Mouse (Mus musculus): Measurements from ENCODE around the gene Sec14l4. TPM values are rescaled to one million over a fixed set of nuclear protein-coding genes. Genes with fewer than 3 reads are reported as not detected.

Sec14l4 gene
- not detected in 2 replicates for polyA plus RNA-seq (2015; fragmentation: Nextera tagmentation; extraction: Ambion mirVana)

DNA sequence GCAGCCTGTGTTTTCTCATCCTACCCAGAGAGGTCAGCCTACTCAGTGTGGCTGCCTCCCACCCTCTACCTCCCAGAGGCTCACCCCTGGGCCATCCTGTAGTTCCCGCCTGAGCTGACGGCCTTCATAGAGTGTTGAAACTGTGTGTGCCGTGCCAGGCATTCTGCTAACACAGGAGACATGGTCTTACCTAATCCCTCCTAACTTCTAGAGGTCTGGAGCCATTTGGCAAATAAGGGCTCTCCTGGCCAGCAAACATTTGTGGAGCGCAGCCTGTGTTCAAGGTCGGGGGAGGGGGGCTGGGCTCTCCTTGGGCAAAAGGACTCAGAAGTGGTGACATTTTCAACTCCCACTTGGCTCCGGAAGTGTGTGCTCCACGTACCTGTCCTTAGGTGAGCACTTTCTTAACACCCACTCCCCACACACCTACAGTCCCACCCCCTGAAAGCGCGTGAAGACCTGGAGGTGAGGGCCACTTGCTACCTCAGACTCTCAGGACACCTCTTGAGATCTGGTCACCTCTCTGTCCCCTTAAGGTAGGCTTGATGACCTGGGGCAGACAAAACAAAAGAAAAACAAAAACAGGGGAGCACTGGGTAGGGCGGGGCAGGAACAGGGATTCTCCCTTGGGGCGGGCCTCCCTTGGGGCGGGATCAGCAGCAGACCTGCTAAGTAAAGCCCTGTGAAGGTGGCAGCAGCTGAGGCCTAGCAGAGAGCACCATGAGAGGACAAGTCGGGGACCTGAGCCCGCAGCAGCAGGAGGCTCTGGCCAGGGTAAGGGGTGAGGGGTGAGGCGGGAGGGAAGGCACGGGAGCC lies at the start of gene Sec14l4:
Gene Sec14l4 (plus strand): TSS at position 337 of the 816 bp plus-strand sequence.
- 47% methylated on average over 16 of the region's 16 CpGs for WGBS
- Histone ChIP-seq H3K27ac (no peak within 1 kb of the TSS), H3K4me1 (no peaks in the 10 kb centered on the region), H3K4me3 (no peak within 1 kb of the TSS), H3K27me3 (replicated peaks) (no peaks in the 10 kb centered on the region), H3K9ac (no peak within 1 kb of the TSS), H3K9me3 (no peaks in the 10 kb centered on the region), H3K36me3 (replicated peaks) (no peaks in the 10 kb centered on the region), H3K4me2 (no peak within 1 kb of the TSS)
- ATAC-seq (replicated peaks), result no peak

DNA sequence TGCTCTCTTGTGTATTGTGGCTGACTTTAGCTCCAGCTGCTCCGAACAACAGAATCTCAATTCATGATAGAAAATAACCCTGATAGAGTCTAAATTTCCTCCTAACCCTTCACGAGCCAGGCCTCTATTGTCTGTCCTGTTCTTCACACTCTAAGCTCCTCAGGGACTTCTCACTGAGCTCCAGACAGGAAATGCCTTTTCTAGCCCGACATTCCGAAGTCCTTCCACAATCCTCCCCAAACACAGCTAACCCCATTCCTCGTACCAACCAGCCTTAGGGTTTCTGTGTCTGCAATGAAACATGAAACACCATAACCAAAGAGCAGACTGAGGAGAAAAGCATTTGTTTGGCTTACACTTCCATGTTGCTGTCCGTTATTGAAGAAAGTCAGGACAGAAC lies 49.7 kb upstream of the Sec14l4 start:
- Histone ChIP-seq H3K36me3 (replicated peaks) (peaks cover 36% of the 10 kb centered on the region), H3K4me2 (no peak overlapping the region), H3K27ac (no peak overlapping the region), H3K9ac (no peak overlapping the region), H3K27me3 (replicated peaks) (no peaks in the 10 kb centered on the region), H3K4me3 (no peak overlapping the region), H3K4me1 (peaks cover 7% of the 10 kb centered on the region), H3K9me3 (no peaks in the 10 kb centered on the region)
- no peak for ATAC-seq (replicated peaks)
- 79% methylated on average over 6 of the region's 6 CpGs for WGBS

DNA sequence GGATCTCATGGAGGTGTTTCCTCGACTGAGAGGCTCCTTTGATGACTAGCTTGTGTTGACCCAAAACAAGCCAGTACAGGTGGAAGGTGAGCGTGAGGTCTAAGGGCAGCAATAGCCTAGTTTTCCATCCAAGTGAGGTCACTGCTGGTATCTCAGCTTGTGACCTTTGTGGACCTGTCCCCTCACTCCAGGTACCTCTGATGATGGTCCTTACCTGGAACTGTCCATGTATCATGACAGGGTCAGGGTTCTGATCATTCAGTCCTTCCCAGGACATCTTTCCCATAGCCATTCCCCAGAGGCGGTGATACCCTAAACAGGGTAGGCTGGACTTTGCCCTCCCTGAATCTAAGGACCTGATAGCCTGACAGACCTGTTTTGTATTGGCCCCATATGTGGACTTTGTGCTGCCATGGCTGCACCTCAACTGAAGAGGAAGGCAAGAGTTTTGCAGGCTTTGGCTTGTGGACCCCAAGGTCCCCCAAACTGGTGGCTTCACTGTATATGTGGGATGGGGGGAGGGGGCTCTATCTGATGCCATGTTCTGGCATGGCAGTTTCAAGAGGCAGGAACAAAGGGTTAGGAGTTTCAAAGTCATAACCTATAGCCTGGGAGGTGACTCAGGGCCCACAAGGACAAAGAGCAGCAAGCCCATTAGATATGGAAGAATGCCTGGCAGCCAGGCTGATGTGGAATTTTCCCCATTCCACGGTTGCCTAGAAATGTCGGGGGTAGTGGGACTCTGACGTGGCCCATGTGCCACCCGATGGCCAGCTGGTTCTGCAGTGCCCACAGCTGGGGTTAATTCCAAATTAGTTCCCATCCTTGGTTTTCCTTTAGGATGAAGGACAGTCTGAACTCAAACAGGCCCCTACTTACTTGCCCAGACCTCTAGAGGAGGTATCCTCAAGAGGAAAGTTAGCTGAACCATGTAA lies 48.7 kb upstream of the Sec14l4 start:
- H3K27ac ChIP-seq, result no peak overlapping the region
- no peaks in the 10 kb centered on the region for H3K27me3 ChIP-seq (replicated peaks)
- H3K9me3 ChIP-seq, result no peaks in the 10 kb centered on the region
- H3K4me1 ChIP-seq, result peaks cover 7% of the 10 kb centered on the region
- peak overlapping the region; percentile 62 for H3K4me2 ChIP-seq
- H3K36me3 ChIP-seq (replicated peaks), result peaks cover 26% of the 10 kb centered on the region
- peak overlapping the region; percentile 40; the same call in 1 of the 2 replicates for H3K4me3 ChIP-seq
- no peak overlapping the region for H3K9ac ChIP-seq
- WGBS, result 73% methylated on average over 7 of the region's 7 CpGs
- peak; percentile 19; the same call in 1 of the 2 replicates for ATAC-seq (replicated peaks)

DNA sequence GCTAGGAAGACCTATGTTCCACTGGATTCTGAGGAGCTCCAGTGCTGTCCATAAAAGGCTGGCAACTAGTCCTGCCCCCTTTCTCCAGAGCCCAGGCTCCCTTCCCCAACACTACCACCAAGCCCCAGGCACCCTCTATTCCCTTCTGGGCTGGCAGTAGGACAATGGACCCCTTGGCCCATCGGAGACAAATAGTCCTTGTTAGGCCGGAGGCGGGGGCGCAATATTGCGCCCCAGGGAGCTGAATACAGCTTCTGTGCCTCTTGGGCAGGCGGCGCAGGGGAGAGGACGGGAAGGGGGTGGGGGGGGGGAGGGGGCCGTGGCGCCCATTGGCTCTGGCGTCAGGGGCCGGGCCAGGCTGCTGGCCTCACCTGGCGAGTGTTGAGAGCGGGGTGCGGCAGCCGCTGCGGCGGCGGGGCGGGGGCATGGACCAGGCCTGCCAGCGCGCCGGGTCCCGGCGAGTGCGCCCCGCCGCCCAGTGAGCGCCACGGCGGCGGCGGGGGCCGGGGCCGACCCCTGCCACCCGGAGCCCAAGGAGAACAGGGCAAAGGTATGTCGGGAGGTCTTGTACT lies 47.9 kb upstream of the Sec14l4 start, which contains the start of gene Gal3st1:
Gene Gal3st1 (plus strand): TSS at position 346 of the 572 bp plus-strand sequence.
- Histone ChIP-seq H3K27me3 (replicated peaks) (no peaks in the 10 kb centered on the region), H3K4me3 (peak within 1 kb of the TSS; percentile 40), H3K9ac (peak within 1 kb of the TSS; percentile 51), H3K36me3 (replicated peaks) (peaks cover 19% of the 10 kb centered on the region), H3K4me1 (peaks cover 7% of the 10 kb centered on the region), H3K4me2 (peak within 1 kb of the TSS; percentile 62), H3K27ac (no peak within 1 kb of the TSS), H3K9me3 (no peaks in the 10 kb centered on the region)
- WGBS, result 2% methylated on average over 30 of the region's 37 CpGs
- ATAC-seq (replicated peaks), result peak; percentile 60

DNA sequence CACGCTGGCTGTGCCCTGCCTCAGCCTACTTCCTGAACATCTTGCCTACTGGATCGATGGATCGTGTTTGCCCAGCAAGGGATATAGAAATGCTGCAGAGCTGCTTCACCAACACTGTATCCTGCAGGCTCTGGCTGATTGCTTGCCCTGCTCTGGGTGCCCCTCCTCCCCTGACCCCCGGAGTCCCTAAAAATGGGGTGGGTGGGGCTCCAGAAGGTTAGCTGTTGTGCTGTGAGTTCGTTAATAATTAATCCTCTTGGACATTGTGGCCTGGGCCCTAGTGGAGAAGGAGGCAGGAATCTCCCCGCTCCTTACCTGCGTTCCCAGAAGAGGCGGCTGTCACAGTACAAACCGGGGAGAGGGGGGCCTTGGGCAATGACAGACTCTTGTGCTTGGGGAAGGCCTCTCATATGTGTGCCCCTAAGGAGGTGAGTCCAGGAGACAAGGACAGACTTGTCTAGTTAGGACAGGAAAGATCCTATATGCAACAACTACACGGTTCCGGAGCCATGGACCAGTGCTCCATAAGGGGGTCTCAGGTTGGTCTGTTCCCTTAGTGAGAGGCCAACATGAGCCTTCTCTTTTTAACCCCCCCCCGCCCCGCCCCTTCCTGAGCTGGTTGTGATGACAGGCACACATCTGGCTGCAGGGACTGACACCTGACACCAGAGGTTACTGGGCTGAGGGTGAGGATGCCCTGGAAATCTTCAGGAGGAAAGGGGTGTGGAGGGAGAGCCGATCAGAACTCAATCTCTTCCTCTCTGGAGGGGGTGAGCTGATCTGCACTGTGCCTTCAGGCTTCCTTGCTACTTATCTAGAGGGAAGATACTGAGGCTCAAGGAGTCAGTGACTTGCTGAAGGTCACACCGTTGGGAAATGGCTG lies 47.2 kb upstream of the Sec14l4 start:
- H3K9ac ChIP-seq, result peak overlapping the region; percentile 51
- ATAC-seq (replicated peaks), result peak; percentile 60
- WGBS, result 11% methylated on average over 15 of the region's 15 CpGs
- H3K4me3 ChIP-seq, result peak overlapping the region; percentile 40
- H3K27ac ChIP-seq, result no peak overlapping the region
- H3K4me1 ChIP-seq, result peaks cover 7% of the 10 kb centered on the region
- H3K36me3 ChIP-seq (replicated peaks), result peaks cover 11% of the 10 kb centered on the region; the same call in 1 of the 2 replicates
- no peaks in the 10 kb centered on the region for H3K9me3 ChIP-seq
- H3K4me2 ChIP-seq, result peak overlapping the region; percentile 62
- H3K27me3 ChIP-seq (replicated peaks), result no peaks in the 10 kb centered on the region

DNA sequence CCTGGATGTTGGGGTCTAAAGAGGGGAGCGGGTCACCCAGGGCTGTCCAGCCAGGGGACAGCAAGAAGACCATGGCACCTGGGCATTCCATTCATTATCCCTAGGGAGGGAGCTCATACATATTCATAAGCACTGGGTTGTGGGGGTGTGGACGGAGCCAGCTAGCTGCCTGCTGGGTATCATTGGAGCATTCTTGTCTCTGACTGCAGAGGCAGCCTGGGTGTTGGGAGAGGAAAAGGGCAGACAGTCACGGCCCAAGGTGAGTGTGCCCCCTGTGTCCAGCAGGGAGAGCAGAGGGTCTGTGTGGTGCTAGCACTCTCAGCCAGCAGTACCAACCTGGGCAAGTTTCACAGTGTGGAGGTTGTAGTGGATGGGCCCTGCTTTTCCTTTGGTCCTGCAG lies 41.5 kb upstream of the Sec14l4 start:
- Histone ChIP-seq H3K4me1 (no peaks in the 10 kb centered on the region), H3K36me3 (replicated peaks) (no peaks in the 10 kb centered on the region), H3K9me3 (no peaks in the 10 kb centered on the region), H3K27ac (no peak overlapping the region), H3K27me3 (replicated peaks) (no peaks in the 10 kb centered on the region), H3K4me2 (no peak overlapping the region), H3K4me3 (no peak overlapping the region), H3K9ac (no peak overlapping the region)
- no peak for ATAC-seq (replicated peaks)
- 37% methylated on average over 3 of the region's 3 CpGs for WGBS

DNA sequence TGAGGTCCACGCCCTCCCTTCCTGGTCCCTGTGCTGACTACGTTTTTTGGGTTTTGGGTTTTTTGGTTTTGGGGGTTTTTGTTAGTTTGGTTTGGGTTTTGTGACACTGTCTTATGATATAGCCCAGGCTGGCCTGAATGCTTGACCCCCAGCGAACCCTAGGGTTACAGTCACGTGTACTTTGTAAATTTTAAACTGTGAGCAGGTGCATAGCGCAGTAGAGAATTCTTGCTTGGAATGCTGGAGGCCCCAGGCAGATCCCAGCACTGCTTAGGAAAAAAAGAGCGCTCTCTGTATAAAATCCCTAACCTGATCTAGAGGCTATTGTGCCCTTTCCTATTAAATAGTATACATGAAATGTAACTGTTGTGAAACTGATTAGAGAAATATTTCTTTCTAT lies 38.1 kb upstream of the Sec14l4 start:
- no peak overlapping the region for H3K9ac ChIP-seq
- H3K9me3 ChIP-seq, result no peaks in the 10 kb centered on the region
- peaks cover 4% of the 10 kb centered on the region; the same call in 1 of the 2 replicates for H3K4me1 ChIP-seq
- WGBS, result 78% methylated on average over 6 of the region's 6 CpGs
- H3K27me3 ChIP-seq (replicated peaks), result peaks cover 23% of the 10 kb centered on the region
- H3K4me3 ChIP-seq, result no peak overlapping the region
- no peak overlapping the region for H3K4me2 ChIP-seq
- ATAC-seq (replicated peaks), result no peak
- no peaks in the 10 kb centered on the region for H3K36me3 ChIP-seq (replicated peaks)
- no peak overlapping the region for H3K27ac ChIP-seq

DNA sequence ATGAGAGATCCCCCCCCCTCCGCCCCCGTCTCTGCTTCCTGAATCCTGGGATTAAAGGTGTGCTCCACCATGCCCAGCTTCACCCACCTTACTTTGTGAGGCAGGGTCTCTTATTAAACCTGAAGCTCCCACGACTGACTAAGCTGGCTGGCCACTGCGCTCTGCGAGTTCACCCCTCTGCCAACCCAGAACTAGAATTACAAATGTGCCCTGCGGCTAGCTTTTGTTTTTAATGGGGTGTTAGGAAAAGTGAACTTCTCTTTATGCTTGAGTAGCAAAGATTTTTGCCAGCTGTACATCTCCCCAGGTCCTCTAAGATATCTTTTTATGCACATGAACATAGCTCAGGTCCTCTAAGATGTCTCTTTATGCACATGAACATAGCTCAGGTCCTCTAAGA lies 37.3 kb upstream of the Sec14l4 start:
- Histone ChIP-seq H3K4me1 (peaks cover 11% of the 10 kb centered on the region; the same call in 1 of the 2 replicates), H3K27ac (no peak overlapping the region), H3K4me2 (no peak overlapping the region), H3K36me3 (replicated peaks) (no peaks in the 10 kb centered on the region), H3K4me3 (no peak overlapping the region), H3K9me3 (no peaks in the 10 kb centered on the region), H3K9ac (no peak overlapping the region), H3K27me3 (replicated peaks) (peaks cover 31% of the 10 kb centered on the region)
- 86% methylated on average over 6 of the region's 6 CpGs for WGBS
- ATAC-seq (replicated peaks), result no peak

DNA sequence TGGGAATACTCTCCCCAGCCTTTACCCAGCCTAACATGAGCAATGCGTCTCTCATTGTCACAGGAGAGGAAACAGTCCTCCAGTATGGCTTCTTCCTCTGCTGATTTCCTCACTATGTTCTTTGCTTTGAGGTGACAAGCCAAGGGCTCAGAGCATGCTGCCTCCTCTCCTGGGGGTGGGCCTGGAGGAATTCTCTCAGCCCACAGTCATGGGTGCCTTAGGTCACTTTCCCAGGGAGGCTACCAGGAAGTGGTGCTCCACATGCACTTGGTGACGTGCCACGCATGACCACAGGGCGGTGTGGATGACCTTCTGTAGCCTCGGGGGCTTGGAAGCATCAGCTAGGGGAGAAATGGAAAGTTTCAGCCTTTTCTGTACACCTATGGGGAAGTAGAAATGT lies 35.8 kb upstream of the Sec14l4 start:
- 83% methylated on average over 5 of the region's 5 CpGs for WGBS
- peaks cover 44% of the 10 kb centered on the region for H3K27me3 ChIP-seq (replicated peaks)

DNA sequence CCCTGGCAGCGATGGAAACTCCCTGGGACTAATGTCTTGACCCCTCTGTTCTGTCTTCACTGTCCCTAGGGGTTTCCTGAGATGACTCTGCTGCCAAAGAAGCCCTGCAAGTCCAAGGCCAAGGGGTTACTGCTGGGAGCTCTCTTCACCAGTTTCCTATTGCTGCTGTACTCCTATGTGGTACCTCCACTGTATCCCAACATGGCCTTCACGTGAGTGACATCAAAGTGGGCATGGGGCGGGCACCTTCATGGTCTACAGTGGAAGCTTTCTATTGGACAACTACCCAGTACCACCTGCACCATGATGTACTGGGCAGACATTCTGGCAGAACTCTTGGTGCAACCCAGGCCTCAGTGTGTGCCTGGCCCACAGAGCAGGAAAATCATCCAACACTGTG lies 34.4 kb upstream of the Sec14l4 start:
- H3K36me3 ChIP-seq (replicated peaks), result no peaks in the 10 kb centered on the region
- H3K4me1 ChIP-seq, result peaks cover 11% of the 10 kb centered on the region; the same call in 1 of the 2 replicates
- ATAC-seq (replicated peaks), result no peak
- 91% methylated on average over 3 of the region's 3 CpGs for WGBS
- H3K4me2 ChIP-seq, result no peak overlapping the region
- no peak overlapping the region for H3K27ac ChIP-seq
- H3K9me3 ChIP-seq, result no peaks in the 10 kb centered on the region
- no peak overlapping the region for H3K9ac ChIP-seq
- H3K4me3 ChIP-seq, result no peak overlapping the region
- peaks cover 53% of the 10 kb centered on the region for H3K27me3 ChIP-seq (replicated peaks)

More for the DNA sequence above, 35.8 kb upstream of the Sec14l4 start:
- Histone ChIP-seq H3K4me3 (no peak overlapping the region), H3K4me2 (no peak overlapping the region), H3K4me1 (peaks cover 11% of the 10 kb centered on the region; the same call in 1 of the 2 replicates), H3K9me3 (no peaks in the 10 kb centered on the region), H3K9ac (no peak overlapping the region), H3K27ac (no peak overlapping the region), H3K36me3 (replicated peaks) (no peaks in the 10 kb centered on the region)
- no peak for ATAC-seq (replicated peaks)
